Mouse (Mus musculus) heart, adult 2 months (tissue): Measurements from ENCODE around the gene Atl1. TPM values are rescaled to one million over a fixed set of nuclear protein-coding genes. Genes with fewer than 3 reads are reported as not detected.

ENCODE experiments used
- DNase-seq, 2 experiments: peaks; one replicate each; pipeline ENCODE4 v3.0.0; 2021
- H3K27ac ChIP-seq: fragments of 200-600 bp; 2 replicates; pipeline ENCODE4 v1.8.1; 2022
- H3K27me3 ChIP-seq: fragments of 200-500 bp; 2 replicates; pipeline ENCODE4 v1.6.1; 2012; ENCODE audit warnings: mild to moderate bottlenecking, low read length, inconsistent platforms, mixed read lengths; ENCODE audit not compliant: control insufficient read depth, insufficient read depth
- H3K36me3 ChIP-seq: fragments of 200-500 bp; 2 replicates; pipeline ENCODE4 v1.6.1; 2012; ENCODE audit warnings: low read length, inconsistent platforms; ENCODE audit not compliant: control insufficient read depth, insufficient read depth
- H3K4me1 ChIP-seq: fragments of 200-500 bp; 2 replicates; pipeline ENCODE4 v1.6.1; 2011; ENCODE audit warnings: low read length; ENCODE audit not compliant: control insufficient read depth, insufficient read depth
- H3K4me3 ChIP-seq: fragments of 200-600 bp; 2 replicates; pipeline ENCODE4 v1.8.1; 2022
- H3K79me2 ChIP-seq: fragments of 200-500 bp; replicated peaks from 2 replicates; pipeline ENCODE4 v1.6.1; 2012; ENCODE audit warnings: mild to moderate bottlenecking, inconsistent platforms, low read length, moderate library complexity, mixed read lengths; ENCODE audit not compliant: control insufficient read depth, insufficient read depth
- H3K9ac ChIP-seq: fragments of 200-500 bp; 2 replicates; pipeline ENCODE4 v1.6.1; 2012; ENCODE audit warnings: low read depth, mild to moderate bottlenecking, control low read depth, inconsistent platforms, low read length, mixed read lengths
- CTCF ChIP-seq: fragments of 200-600 bp; IDR thresholded peaks from 2 replicates; pipeline ENCODE4 v1.8.1; 2022; ENCODE audit warnings: antibody characterized with exemption, mild to moderate bottlenecking, moderate library complexity
- EP300 ChIP-seq: fragments of 200-500 bp; IDR thresholded peaks from 2 replicates; pipeline ENCODE4 v1.6.1; 2011; ENCODE audit warnings: low read depth, low read length, control low read depth; ENCODE audit not compliant: insufficient read depth
- POLR2A ChIP-seq: fragments of 200-500 bp; IDR thresholded peaks from 2 replicates; pipeline ENCODE4 v1.6.1; 2011; ENCODE audit warnings: mild to moderate bottlenecking, low read depth, low read length, control low read depth; ENCODE audit not compliant: insufficient read depth
- WGBS: fragments of 180-500 bp; shearing (Covaris S2); methylation state at CpG from one replicate; pipeline ENCODE4 v1.1.7; 2018; 5-methylcytosine and 5-hydroxymethylcytosine counted together
- intact Hi-C: fragments of 180-260 bp; cut with DNase I; formaldehyde crosslinking; loops from one replicate; pipeline ENCODE4 v1.15.1; 2025
- polyA plus RNA-seq: library from polyadenylated mRNA; depleted of rRNA; stranded (reverse); fragments of >200 nt; gene quantifications from 2 replicates; pipeline ENCODE4 v1.2.3, GENCODE M21; 2012
- total RNA-seq, 2 experiments: library from RNA; stranded (reverse); gene quantifications; 2 replicates each; pipeline ENCODE4 v1.2.3; 2021

Gene Atl1
- total and polyA plus RNA-seq, 3 experiments = 2.9 to 4.0 (median 4.0) TPM

GRCm38 (mm10) chr12:69888345-69888744, 4.1 kb upstream of the Atl1 start:
- TF ChIP-seq EP300 = no peak
- WGBS = 49% methylated on average over 1 of the region's 1 CpGs
- H3K4me3 ChIP-seq = no peak overlapping the region
- H3K36me3 ChIP-seq = peaks cover 10% of the 10 kb centered on the region
- peaks cover 15% of the 10 kb centered on the region for H3K4me1 ChIP-seq
- no peak overlapping the region for H3K9ac ChIP-seq
- no peaks in the 10 kb centered on the region for H3K27me3 ChIP-seq
- no peak overlapping the region for H3K27ac ChIP-seq
- H3K79me2 ChIP-seq = peaks cover 14% of the 10 kb centered on the region
- DNase-seq = no peak
- intact Hi-C loops = loop anchor here (2.0 kb wide), 1 partner anchor 32 kb away; no protein-coding TSS in a partner anchor

DNA sequence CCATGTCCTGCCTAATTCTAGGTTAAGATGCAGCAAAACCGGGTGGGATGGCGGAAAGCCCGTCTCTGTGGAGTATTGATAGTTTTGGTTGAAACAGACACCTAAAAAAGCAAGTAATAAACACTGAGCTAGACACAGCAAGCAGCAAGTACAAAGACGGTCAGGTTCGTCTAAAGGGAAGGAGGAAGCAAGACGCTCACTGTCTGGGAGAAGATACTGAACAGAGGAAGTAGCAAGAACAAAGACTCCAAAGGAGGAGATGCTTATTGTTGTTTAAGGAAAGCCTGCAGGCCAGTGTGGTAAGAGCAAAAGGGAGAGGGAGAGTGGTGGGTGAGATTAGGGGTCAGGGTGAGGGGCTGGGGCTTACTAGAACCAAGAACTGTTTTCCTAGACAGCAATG, 2.4 kb upstream of the Atl1 start:
- Histone ChIP-seq H3K9ac (peak overlapping the region; percentile 9; the same call in 1 of the 2 replicates), H3K27me3 (no peaks in the 10 kb centered on the region), H3K79me2 (peaks cover 11% of the 10 kb centered on the region), H3K36me3 (peaks cover 10% of the 10 kb centered on the region), H3K4me1 (peaks cover 18% of the 10 kb centered on the region), H3K27ac (no peak overlapping the region), H3K4me3 (peak overlapping the region; percentile 20; the same call in 1 of the 2 replicates)
- TF ChIP-seq POLR2A = no peak
- no peak for TF ChIP-seq EP300
- TF ChIP-seq CTCF = no peak
- intact Hi-C loops = loop anchor here (10.0 kb wide), 1 partner anchor 525 kb away; no protein-coding TSS in a partner anchor
- 40% methylated on average over 6 of the region's 6 CpGs for WGBS
- DNase-seq = no peak

DNA sequence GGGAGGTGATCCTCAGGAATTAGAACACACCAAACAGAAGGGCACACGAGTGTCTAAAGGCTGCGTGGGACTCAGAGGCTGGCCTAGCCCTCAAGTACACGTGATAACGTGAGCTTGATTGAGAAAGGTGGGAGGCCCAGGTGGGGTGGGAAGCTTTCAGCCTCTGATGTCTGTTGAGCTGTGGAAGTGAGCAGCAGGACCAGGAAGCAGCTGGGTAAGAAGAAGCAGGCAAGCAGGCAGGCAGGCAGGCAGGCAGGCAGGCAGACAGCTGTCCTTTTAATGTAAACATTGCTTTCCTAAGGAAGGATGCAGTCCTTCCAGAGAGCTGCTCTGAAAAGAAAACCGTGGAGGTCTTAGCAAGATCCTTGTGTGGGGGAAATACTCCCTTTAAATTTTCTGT, 1.9 kb upstream of the Atl1 start:
- Histone ChIP-seq H3K36me3 (peaks cover 8% of the 10 kb centered on the region), H3K9ac (peak overlapping the region; percentile 9; the same call in 1 of the 2 replicates), H3K4me1 (peaks cover 18% of the 10 kb centered on the region), H3K27me3 (no peaks in the 10 kb centered on the region), H3K27ac (no peak overlapping the region), H3K4me3 (peak overlapping the region; percentile 20; the same call in 1 of the 2 replicates), H3K79me2 (peaks cover 11% of the 10 kb centered on the region)
- 16% methylated on average over 5 of the region's 5 CpGs for WGBS
- intact Hi-C loops = loop anchor here (10.0 kb wide), 1 partner anchor 526 kb away; no protein-coding TSS in a partner anchor
- DNase-seq = no peak
- TF ChIP-seq POLR2A (no peak), EP300 (no peak), CTCF (no peak)

DNA sequence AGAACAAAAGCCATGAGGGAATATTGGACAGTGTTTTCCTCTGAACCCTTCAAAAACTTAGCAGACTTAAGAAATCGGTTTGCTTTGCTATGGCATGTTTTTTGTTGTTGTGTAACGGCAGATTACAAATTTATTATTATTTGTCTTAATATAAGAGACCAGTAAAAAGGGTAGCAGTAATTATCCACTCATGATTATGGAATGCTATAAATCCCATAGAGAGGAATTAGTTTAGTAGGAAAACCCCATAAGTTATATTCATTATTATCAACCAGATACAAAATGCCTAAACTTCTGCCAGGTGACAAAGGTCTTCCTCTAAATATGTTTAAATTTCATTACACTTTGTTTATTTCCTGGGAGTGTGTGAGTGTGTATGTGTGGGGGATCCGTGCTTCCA, 693 bp upstream of the Atl1 start:
- TF ChIP-seq EP300 (no peak), POLR2A (no peak), CTCF (no peak)
- intact Hi-C loops = loop anchor here (2.0 to 10.0 kb wide), 2 partner anchors 133 to 527 kb away; no protein-coding TSS in a partner anchor
- H3K4me1 ChIP-seq = peaks cover 18% of the 10 kb centered on the region
- peak overlapping the region; percentile 98 for H3K4me3 ChIP-seq
- H3K27ac ChIP-seq = peak overlapping the region; percentile 98
- H3K9ac ChIP-seq = peak overlapping the region; percentile 98
- no peaks in the 10 kb centered on the region for H3K27me3 ChIP-seq
- WGBS = 15% methylated on average over 3 of the region's 3 CpGs
- peaks cover 11% of the 10 kb centered on the region for H3K79me2 ChIP-seq
- no peak for DNase-seq
- peaks cover 8% of the 10 kb centered on the region for H3K36me3 ChIP-seq

DNA sequence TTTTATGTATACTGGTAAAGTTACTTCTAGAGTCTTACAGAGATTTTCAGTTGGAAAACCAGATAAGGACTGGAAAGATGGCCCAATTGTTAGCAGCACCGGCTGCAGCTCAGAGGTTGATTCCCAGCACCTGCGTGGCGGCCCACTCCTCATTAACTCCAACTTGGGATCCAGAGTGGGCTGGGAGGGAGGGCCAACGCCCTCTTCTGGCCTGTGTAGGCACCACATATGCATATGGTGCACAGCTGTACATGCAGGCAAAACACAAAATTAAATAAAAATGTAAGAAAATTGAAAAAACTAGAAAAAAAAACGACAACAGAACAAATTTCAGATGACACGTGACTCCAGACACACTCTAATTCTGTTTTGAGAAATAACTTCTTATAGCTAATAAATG, 1.5 kb downstream of the Atl1 start:
- Histone ChIP-seq H3K27me3 (no peaks in the 10 kb centered on the region), H3K27ac (peak overlapping the region; percentile 66), H3K4me1 (peaks cover 11% of the 10 kb centered on the region), H3K36me3 (peaks cover 7% of the 10 kb centered on the region), H3K79me2 (peaks cover 5% of the 10 kb centered on the region; the same call in 1 of the 2 replicates), H3K9ac (no peak overlapping the region), H3K4me3 (no peak overlapping the region)
- intact Hi-C loops = loop anchor here (1.0 to 10.0 kb wide), 3 partner anchors 135 to 529 kb away; no protein-coding TSS in a partner anchor
- 50% methylated on average over 6 of the region's 6 CpGs for WGBS
- TF ChIP-seq POLR2A (no peak), CTCF (peak; percentile 52)
- DNase-seq = no peak

- Histone ChIP-seq H3K4me1 (peaks cover 9% of the 10 kb centered on the region), H3K27ac (peak overlapping the region; percentile 66), H3K9ac (no peak overlapping the region), H3K4me3 (no peak overlapping the region), H3K36me3 (peaks cover 4% of the 10 kb centered on the region), H3K27me3 (no peaks in the 10 kb centered on the region), H3K79me2 (no peaks in the 10 kb centered on the region)
- intact Hi-C loops = loop anchor here (10.0 kb wide), 1 partner anchor 530 kb away; no protein-coding TSS in a partner anchor
- no peak for DNase-seq
- TF ChIP-seq CTCF (no peak), POLR2A (no peak), EP300 (no peak)
- 41% methylated on average over 2 of the region's 2 CpGs for WGBS
These were observed 2.6 kb downstream of the Atl1 start for GRCm38 (mm10) chr12:69895046-69895445.
